Mouse (Mus musculus): Measurements from ENCODE around the gene Gfm2. TPM values are rescaled to one million over a fixed set of nuclear protein-coding genes. Genes with fewer than 3 reads are reported as not detected.

Gene Gfm2
- polyA plus RNA-seq, 1 experiment = 53.9 TPM

Other genes with a start within 250 kb of the Gfm2 start
- not detected in 2 replicates for gene Gcnt4, start 213.2 kb upstream of the Gfm2 start, polyA plus RNA-seq (2012; ENCODE audit: insufficient read depth, insufficient read length, missing spikeins)
- not detected in 2 replicates for gene 1700029F12Rik, start 103.6 kb upstream of the Gfm2 start, polyA plus RNA-seq (2012; ENCODE audit: insufficient read depth, insufficient read length, missing spikeins)
- not detected in 2 replicates for gene Fam169a, start 70.7 kb upstream of the Gfm2 start, polyA plus RNA-seq (2012; ENCODE audit: insufficient read depth, insufficient read length, missing spikeins)
- 5.5 and 17.4 TPM in 2 replicates for gene Gm6169, start 38.7 kb upstream of the Gfm2 start, polyA plus RNA-seq (2012; ENCODE audit: insufficient read depth, insufficient read length, missing spikeins)
- 111 and 128 TPM in 2 replicates for gene Nsa2, start within 50 bp of the Gfm2 start, polyA plus RNA-seq (2012; ENCODE audit: insufficient read depth, insufficient read length, missing spikeins)
- gene Hexb, start 60.4 kb downstream of the Gfm2 start, polyA plus RNA-seq (2012; ENCODE audit: insufficient read depth, insufficient read length, missing spikeins) = 14.6 and 16.0 TPM in 2 replicates
- gene Enc1, start 103.2 kb downstream of the Gfm2 start, polyA plus RNA-seq (2012; ENCODE audit: insufficient read depth, insufficient read length, missing spikeins) = 17.6 and 27.3 TPM in 2 replicates

All from brown adipose tissue, adult 24 weeks (tissue).